Mouse (Mus musculus) MN1 (cell line): Measurements from ENCODE around the gene Pdzd7.
A peak's percentile ranks its signal among the peaks of the same experiment; 100 is the strongest.

ENCODE experiments used
- DNase-seq: peaks from one replicate; pipeline ENCODE4 v3.0.0-alpha.2; 2016; ENCODE audit warnings: low spot score

The Pdzd7 gene

DNA sequence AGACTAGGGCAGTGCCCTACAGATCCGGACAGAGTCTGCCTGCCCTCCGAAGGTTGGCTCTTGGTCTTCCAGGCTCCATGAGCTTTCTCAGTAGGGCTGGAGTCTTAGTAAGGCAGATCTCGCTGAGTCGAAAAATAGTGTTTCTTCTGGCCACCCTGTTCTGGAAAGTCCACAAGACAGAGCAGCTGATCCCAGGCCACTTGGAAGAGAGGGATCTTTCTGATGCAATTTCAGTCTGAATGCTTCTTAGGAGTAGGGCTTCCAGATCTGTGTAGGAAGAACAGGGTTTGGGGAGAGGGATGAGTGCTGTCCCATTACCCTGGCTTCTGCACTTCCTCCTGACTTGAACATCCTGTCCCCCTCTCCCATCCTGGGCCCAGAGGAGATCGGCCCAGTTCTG lies at the start of gene Pdzd7:
Gene Pdzd7 (minus strand): TSS at position 67 of the 400 bp plus-strand sequence.
- DNase-seq = no peak

DNA sequence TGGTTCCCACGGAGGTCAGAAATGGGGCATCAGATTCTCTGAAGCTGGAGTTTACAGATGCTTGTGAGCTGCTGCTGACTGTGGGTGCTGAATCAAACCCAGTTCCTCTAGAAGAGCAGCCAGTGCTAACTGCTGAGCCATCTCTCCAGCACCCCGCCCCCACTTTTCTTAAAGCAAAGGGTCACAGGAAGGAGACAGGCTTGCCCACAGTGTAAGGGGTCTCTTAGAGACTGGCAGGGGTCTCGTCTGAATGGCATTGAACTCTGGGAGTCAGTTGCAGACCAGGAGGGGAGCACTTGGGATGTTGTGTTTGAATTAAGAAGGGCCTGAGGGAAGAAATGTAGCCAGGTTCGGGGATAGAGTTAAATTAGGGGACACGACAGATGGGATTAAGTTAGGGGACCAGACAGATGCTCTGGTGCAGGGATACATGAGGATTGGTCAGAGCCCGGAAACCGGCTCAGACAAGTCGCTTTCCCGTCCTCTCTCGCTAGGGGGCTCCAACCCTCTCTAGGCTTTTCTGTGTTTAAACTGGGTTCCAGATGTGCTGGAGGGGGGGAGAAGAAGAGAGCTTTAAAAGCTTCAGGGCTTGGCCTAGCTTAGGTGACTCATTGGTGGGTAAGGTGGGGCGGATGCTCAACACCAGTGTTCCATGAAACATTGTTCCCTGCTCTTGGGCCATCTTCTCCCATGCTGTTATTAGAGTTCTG lies 36.5 kb upstream of the Pdzd7 start:
- DNase-seq = peak; percentile 79

DNA sequence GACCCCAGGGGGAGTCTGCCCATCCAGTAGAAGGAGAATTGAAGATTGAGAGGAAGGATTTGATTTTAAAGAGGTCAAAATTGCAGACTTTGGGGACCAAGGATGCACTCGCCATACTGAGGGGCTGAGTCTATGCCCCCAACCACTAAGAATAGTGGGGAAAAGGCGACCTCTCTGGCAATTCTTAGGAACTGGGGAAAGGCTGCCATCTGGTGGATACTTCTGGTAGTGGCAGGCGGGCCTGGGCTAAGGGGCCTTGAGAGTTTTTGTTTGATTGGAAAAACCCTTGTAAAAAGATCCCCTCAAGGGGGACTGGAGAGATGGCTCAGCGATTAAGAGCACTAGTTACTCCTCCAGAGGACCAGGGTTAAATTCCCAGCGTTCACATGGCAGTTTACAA lies 35.8 kb upstream of the Pdzd7 start:
- peak; percentile 79 for DNase-seq

DNA sequence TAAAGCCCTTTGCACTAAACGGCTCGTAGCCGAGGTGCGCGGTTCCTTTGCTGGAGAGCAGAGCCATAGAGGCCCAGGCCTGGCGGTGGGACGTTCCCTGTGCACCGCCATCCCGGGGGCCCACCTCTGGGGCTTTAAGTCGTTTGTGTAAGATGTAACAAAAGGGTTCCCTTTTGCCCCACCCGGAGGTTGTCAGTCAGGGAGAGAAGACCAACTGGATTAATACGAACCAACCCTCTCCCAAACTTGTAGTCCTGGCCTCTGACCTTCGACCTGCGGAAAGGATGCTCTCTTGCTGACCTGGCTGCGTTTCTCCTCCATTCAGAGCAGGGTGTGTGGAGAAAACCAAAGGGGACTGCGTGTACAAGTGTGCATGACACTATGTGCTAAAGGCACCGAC lies 35.2 kb upstream of the Pdzd7 start:
- peak; percentile 22 for DNase-seq

DNA sequence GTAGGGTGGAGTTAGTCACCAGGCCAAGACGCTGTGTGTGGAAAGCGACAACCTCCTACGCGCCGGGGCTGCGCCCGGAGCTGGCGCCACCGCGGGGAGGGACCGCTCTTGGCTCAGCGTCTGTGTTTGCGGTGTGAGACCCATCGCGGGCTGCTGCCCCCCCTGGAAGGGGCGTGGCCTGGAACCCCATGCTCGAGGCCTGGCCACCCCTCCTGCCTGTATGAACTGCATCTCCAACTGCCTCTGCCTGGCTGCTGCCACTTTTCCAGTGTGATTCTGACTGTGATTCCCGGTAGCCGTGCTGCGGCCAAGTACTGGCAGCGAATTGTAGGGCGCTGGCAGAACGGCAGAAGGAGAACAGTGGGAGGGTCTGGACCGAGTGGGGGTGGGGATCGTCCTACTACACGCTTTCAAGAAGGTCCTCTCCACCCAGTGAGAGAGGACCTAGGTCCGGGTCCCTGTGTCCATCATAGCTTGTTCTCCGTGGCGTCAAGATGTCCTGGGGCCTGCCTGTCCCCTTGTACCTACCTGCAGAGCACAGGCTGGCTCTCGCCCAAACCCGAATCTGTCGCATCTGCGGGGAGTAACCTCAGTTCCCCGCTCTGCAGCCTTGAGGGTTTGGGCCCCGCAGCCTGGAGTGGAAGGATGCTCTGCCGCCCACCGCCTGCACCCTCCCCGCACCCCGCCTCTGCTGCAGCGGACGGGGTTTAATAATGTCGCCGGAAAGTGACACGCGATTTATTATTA lies 34.4 kb upstream of the Pdzd7 start:
- peak; percentile 76 for DNase-seq

DNA sequence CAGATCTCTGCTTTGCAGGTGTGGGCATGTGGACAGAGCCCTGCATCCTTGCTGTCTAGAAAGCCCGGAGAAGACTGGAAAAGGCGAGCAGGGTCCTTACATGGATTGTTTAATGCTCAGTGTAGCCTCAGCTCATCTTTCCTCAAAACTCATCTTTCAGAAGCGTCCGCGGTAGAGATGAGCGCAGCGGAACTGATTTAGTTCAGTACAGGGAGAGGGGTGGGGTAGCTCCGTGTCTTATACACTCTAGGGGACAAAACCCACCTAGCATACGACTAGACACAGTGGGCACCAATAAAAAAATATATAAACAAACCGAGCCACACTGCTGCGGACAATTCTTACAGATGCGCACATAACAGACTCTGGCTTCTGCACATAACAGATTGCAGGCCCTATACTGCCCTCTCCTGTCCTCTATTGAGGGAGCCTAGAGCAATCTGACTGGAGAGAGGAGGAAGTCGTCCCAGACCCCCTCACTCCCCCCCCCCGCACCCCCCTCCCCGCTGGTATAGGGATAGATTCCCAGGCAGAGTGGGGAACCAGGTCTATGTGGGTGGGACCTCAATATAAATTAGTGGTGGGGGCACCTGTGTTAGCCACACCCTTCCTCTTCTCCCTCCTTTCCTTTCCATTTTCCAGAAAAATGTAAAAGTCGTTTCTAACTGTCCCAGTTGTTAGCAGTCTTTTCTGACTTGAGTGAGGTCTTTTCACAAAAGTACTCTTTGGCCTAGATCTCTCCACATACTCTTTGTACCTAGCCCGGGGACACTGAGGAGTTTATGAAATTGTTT lies 33.7 kb upstream of the Pdzd7 start:
- DNase-seq = peak; percentile 71

- peak; percentile 28 for DNase-seq
Observed at GRCm38 (mm10) chr19:45077742-45078645, 32.5 kb upstream of the Pdzd7 start.

- DNase-seq = peak; percentile 86
Observed at GRCm38 (mm10) chr19:45076586-45077510, 31.3 kb upstream of the Pdzd7 start.

DNA sequence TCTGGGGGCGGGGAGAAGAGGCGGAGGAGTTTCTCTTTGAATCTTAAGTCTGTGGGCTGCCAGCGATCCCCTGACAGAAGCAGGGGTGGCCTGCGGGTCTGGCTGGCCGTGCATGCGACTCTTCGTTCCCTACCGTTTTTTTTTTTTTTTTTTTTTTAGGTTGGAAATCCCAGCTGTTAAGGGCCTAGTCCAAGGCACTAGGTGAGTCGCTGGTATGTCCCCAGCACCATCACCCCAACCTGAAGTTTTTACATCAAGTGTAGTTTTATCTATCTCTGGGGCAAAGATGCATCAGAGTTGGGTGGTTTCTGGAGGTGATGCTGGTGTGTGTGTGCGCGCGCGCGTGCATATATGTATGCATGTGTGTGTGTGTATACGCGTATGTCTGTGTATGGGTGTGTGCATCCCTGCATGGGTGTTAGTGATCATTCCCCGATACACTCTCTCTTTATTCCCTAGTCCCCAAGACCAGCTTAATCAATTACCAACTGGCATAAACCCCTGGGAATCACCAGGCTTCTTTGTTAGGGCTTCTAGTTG lies 30.6 kb upstream of the Pdzd7 start:
- peak; percentile 25 for DNase-seq

- peak; percentile 66 for DNase-seq
Observed at GRCm38 (mm10) chr19:45075323-45076035, 30.0 kb upstream of the Pdzd7 start.

- peak; percentile 92 for DNase-seq
Observed at GRCm38 (mm10) chr19:45074580-45075322, 29.2 kb upstream of the Pdzd7 start, which contains the start of gene Kazald1. Kazald1 (plus strand) TSS chr19:45075241.

- DNase-seq = peak; percentile 82
Observed at GRCm38 (mm10) chr19:45073871-45074542, 28.5 kb upstream of the Pdzd7 start.

- DNase-seq = no peak
Observed at GRCm38 (mm10) chr19:45067758-45068510, 22.4 kb upstream of the Pdzd7 start.

- DNase-seq = no peak
Observed at GRCm38 (mm10) chr19:45067170-45067569, 21.7 kb upstream of the Pdzd7 start.

DNA sequence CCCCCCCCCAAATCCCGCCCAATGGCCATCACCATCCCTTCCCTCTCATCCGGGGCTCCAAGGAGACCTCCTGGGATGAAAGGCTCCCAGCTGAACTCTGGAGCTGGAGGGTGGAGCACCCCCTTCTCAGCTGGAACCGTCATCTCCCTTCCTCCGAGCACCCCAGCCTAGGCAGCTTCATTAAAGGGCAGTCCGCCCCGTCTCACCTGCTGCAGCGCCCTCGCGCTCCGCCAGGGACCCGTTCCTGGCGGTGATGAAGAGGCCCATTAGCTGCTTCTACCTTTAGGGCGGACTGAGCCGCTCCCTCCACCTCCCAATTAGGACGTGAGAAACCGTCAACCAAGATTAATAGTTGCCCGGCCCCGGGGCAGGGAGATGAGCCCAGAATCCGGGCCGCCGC lies 19.7 kb upstream of the Pdzd7 start:
- DNase-seq = no peak

GRCm38 (mm10) chr19:45063565-45064292 lies 18.2 kb upstream of the Pdzd7 start:
- DNase-seq = no peak

DNA sequence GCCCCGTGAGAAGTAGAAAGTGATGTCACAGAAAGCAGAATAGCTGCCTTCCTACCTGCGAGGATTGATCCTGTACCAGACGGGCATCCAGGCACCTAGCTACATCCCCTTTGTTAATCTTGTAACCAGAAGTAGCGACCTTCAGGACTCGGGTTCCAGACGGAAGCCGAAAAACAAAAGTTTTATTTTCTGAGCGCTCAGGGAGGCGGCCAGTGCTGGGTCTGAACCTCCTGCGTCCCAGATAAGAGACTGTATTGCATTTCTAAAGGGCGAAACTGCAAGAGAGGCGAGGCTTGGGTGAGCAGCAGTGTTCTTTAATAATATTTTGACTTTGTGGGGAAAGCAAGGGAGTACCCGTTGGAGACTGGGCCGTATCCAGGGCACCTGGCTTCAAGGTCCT lies 13.3 kb upstream of the Pdzd7 start:
- no peak for DNase-seq
